Mouse (Mus musculus) embryonic facial prominence, embryonic 10.5 days (tissue): Measurements from ENCODE around the gene Col5a1. TPM values are rescaled to one million over a fixed set of nuclear protein-coding genes. Genes with fewer than 3 reads are reported as not detected.

Experiments
- DNase-seq: peaks from one replicate; pipeline ENCODE4 v3.0.0-alpha.2; 2017; ENCODE audit warnings: low spot score
- H3K27ac ChIP-seq: fragments of 300-500 bp; sonication (generic); replicated peaks from 2 replicates; pipeline ENCODE4 v1.5.1; 2016; ENCODE audit warnings: mild to moderate bottlenecking
- H3K27me3 ChIP-seq: fragments of 300-500 bp; sonication (generic); replicated peaks from 2 replicates; pipeline ENCODE4 v1.6.1; 2016; ENCODE audit warnings: low read depth, mild to moderate bottlenecking; ENCODE audit not compliant: poor library complexity, severe bottlenecking
- H3K36me3 ChIP-seq: fragments of 300-500 bp; sonication (generic); replicated peaks from 2 replicates; pipeline ENCODE4 v1.6.1; 2016; ENCODE audit warnings: mild to moderate bottlenecking, moderate library complexity
- H3K4me1 ChIP-seq: fragments of 300-500 bp; sonication (generic); 2 replicates; pipeline ENCODE4 v1.6.1; 2016
- H3K4me3 ChIP-seq: fragments of 300-500 bp; sonication (generic); 2 replicates; pipeline ENCODE4 v1.5.1; 2016; ENCODE audit warnings: mild to moderate bottlenecking, moderate library complexity
- H3K9me3 ChIP-seq: fragments of 300-500 bp; sonication (generic); 2 replicates; pipeline ENCODE4 v1.6.1; 2016; ENCODE audit warnings: mild to moderate bottlenecking
- WGBS: fragments of 180-500 bp; shearing (Covaris S2); methylation state at CpG from one replicate; pipeline ENCODE4 v1.1.7; 2016; 5-methylcytosine and 5-hydroxymethylcytosine counted together
- polyA plus RNA-seq: library from polyadenylated mRNA; unstranded; fragments of >200 nt; fragmentation: Nextera tagmentation; extraction: Ambion mirVana; gene quantifications from 2 replicates; pipeline ENCODE4 v1.2.1, GENCODE M21; 2016

Gene Col5a1
- polyA plus RNA-seq, 1 experiment from 2014 or later = 19.3 TPM

- no peaks in the 10 kb centered on the region for H3K36me3 ChIP-seq
- no peak overlapping the region for H3K4me3 ChIP-seq
- WGBS = 69% methylated on average over 4 of the region's 4 CpGs
These were observed 15.2 kb upstream of the Col5a1 start for GRCm38 (mm10) chr2:27871056-27871455.

GRCm38 (mm10) chr2:27872276-27872675 is 13.9 kb upstream of the Col5a1 start:
- WGBS = 65% methylated on average over 3 of the region's 3 CpGs
- H3K36me3 ChIP-seq = no peaks in the 10 kb centered on the region
- no peak for DNase-seq
- H3K27me3 ChIP-seq = 0 out of 2 replicates have a peak, but pooled peaks cover 10% of the 10 kb centered on the region
- H3K4me3 ChIP-seq = no peak overlapping the region
- H3K9me3 ChIP-seq = no peaks in the 10 kb centered on the region
- H3K27ac ChIP-seq = no peak overlapping the region
- peaks cover 13% of the 10 kb centered on the region for H3K4me1 ChIP-seq

More at GRCm38 (mm10) chr2:27871056-27871455, 15.2 kb upstream of the Col5a1 start:
- H3K27ac ChIP-seq = no peak overlapping the region
- no peaks in the 10 kb centered on the region for H3K9me3 ChIP-seq
- H3K4me1 ChIP-seq = peaks cover 13% of the 10 kb centered on the region
- H3K27me3 ChIP-seq = 0 out of 2 replicates have a peak, but pooled peaks cover 7% of the 10 kb centered on the region
- no peak for DNase-seq

- H3K36me3 ChIP-seq = no peaks in the 10 kb centered on the region
- H3K4me3 ChIP-seq = no peak overlapping the region
- WGBS = 80% methylated on average over 5 of the region's 5 CpGs
- 0 out of 2 replicates have a peak, but pooled peaks cover 10% of the 10 kb centered on the region for H3K27me3 ChIP-seq
- H3K9me3 ChIP-seq = no peaks in the 10 kb centered on the region
- no peak for DNase-seq
- H3K4me1 ChIP-seq = peaks cover 13% of the 10 kb centered on the region
- H3K27ac ChIP-seq = no peak overlapping the region
These were observed 13.2 kb upstream of the Col5a1 start for GRCm38 (mm10) chr2:27873030-27873429.

GRCm38 (mm10) chr2:27874596-27874995 is 11.6 kb upstream of the Col5a1 start:
- Histone ChIP-seq H3K9me3 (no peaks in the 10 kb centered on the region), H3K36me3 (no peaks in the 10 kb centered on the region), H3K4me3 (no peak overlapping the region), H3K4me1 (peaks cover 13% of the 10 kb centered on the region), H3K27me3 (0 out of 2 replicates have a peak, but pooled peaks cover 10% of the 10 kb centered on the region), H3K27ac (no peak overlapping the region)
- 83% methylated on average over 3 of the region's 3 CpGs for WGBS
- DNase-seq = no peak

- 68% methylated on average over 5 of the region's 5 CpGs for WGBS
- no peak for DNase-seq
These were observed 11.0 kb upstream of the Col5a1 start for GRCm38 (mm10) chr2:27875231-27875630.

GRCm38 (mm10) chr2:27875786-27876185 is 10.4 kb upstream of the Col5a1 start:
- Histone ChIP-seq H3K27me3 (0 out of 2 replicates have a peak, but pooled peaks cover 10% of the 10 kb centered on the region), H3K36me3 (no peaks in the 10 kb centered on the region), H3K4me3 (no peak overlapping the region), H3K27ac (no peak overlapping the region), H3K9me3 (no peaks in the 10 kb centered on the region), H3K4me1 (peaks cover 13% of the 10 kb centered on the region)
- DNase-seq = no peak
- WGBS = 74% methylated on average over 5 of the region's 5 CpGs

More at GRCm38 (mm10) chr2:27875231-27875630, 11.0 kb upstream of the Col5a1 start:
- H3K36me3 ChIP-seq = no peaks in the 10 kb centered on the region
- no peaks in the 10 kb centered on the region for H3K9me3 ChIP-seq
- no peak overlapping the region for H3K27ac ChIP-seq
- H3K4me1 ChIP-seq = peaks cover 13% of the 10 kb centered on the region
- 0 out of 2 replicates have a peak, but pooled peaks cover 10% of the 10 kb centered on the region for H3K27me3 ChIP-seq
- no peak overlapping the region for H3K4me3 ChIP-seq

- DNase-seq = no peak
- H3K27me3 ChIP-seq = 0 out of 2 replicates have a peak, but pooled peaks cover 10% of the 10 kb centered on the region
- 84% methylated on average over 13 of the region's 13 CpGs for WGBS
- no peak overlapping the region for H3K27ac ChIP-seq
- H3K9me3 ChIP-seq = no peaks in the 10 kb centered on the region
- no peak overlapping the region for H3K4me3 ChIP-seq
- peaks cover 12% of the 10 kb centered on the region for H3K4me1 ChIP-seq
- no peaks in the 10 kb centered on the region for H3K36me3 ChIP-seq
These were observed 9.3 kb upstream of the Col5a1 start for GRCm38 (mm10) chr2:27876724-27877504.

- Histone ChIP-seq H3K4me3 (no peak overlapping the region), H3K9me3 (no peaks in the 10 kb centered on the region), H3K27me3 (0 out of 2 replicates have a peak, but pooled peaks cover 12% of the 10 kb centered on the region), H3K4me1 (peaks cover 4% of the 10 kb centered on the region; the same call in 1 of the 2 replicates), H3K36me3 (no peaks in the 10 kb centered on the region), H3K27ac (no peak overlapping the region)
- no peak for DNase-seq
- 81% methylated on average over 5 of the region's 5 CpGs for WGBS
These were observed 8.2 kb upstream of the Col5a1 start for GRCm38 (mm10) chr2:27878066-27878465.

GRCm38 (mm10) chr2:27883276-27883675 is 2.9 kb upstream of the Col5a1 start:
- Histone ChIP-seq H3K4me3 (no peak overlapping the region), H3K27ac (no peak overlapping the region), H3K27me3 (peaks cover 31% of the 10 kb centered on the region), H3K9me3 (no peaks in the 10 kb centered on the region), H3K4me1 (peaks cover 34% of the 10 kb centered on the region), H3K36me3 (no peaks in the 10 kb centered on the region)
- DNase-seq = no peak
- WGBS = 86% methylated on average over 7 of the region's 7 CpGs

GRCm38 (mm10) chr2:27885456-27886147 is 623 bp upstream of the Col5a1 start:
- peaks cover 53% of the 10 kb centered on the region for H3K4me1 ChIP-seq
- 9% methylated on average over 12 of the region's 12 CpGs for WGBS
- DNase-seq = no peak
- H3K9me3 ChIP-seq = no peaks in the 10 kb centered on the region
- H3K36me3 ChIP-seq = no peaks in the 10 kb centered on the region
- peaks cover 44% of the 10 kb centered on the region for H3K27me3 ChIP-seq
- peak overlapping the region; percentile 90 for H3K27ac ChIP-seq
- H3K4me3 ChIP-seq = peak overlapping the region; percentile 80

GRCm38 (mm10) chr2:27886608-27887460 is 609 bp downstream of the Col5a1 start:
- Histone ChIP-seq H3K27me3 (peaks cover 44% of the 10 kb centered on the region), H3K27ac (peak overlapping the region; percentile 90), H3K36me3 (no peaks in the 10 kb centered on the region), H3K4me1 (peaks cover 53% of the 10 kb centered on the region), H3K4me3 (peak overlapping the region; percentile 80), H3K9me3 (no peaks in the 10 kb centered on the region)
- DNase-seq = peak; percentile 74
- WGBS = under 1% methylated on average over 67 of the region's 67 CpGs
